Mouse (Mus musculus): ENCODE results near the gene Stat2.

- TF ChIP-seq POLR2A (IDR thresholded peaks at IDR 0.05; ENCODE audit: insufficient read depth, low read depth, low read length) (no peak), CTCF (IDR thresholded peaks at IDR 0.05) (no peak), EP300 (IDR thresholded peaks at IDR 0.05; ENCODE audit: insufficient read depth, low read depth, low read length) (no peak)
Observed at GRCm38 (mm10) chr10:128255925-128256324, 14.4 kb upstream of the Stat2 start.
